Mouse (Mus musculus) megakaryocyte, embryonic 14.5 days (primary cell): ENCODE measurements around the gene Cxcl9. TPM values are rescaled to one million over a fixed set of nuclear protein-coding genes. Genes with fewer than 3 reads are reported as not detected.
A peak's percentile ranks its signal among the peaks of the same experiment; 100 is the strongest.

Source experiments
- H3K27me3 ChIP-seq: replicated peaks from 2 replicates; pipeline ENCODE3; 2012; ENCODE audit warnings: inconsistent platforms
- H3K36me3 ChIP-seq: replicated peaks from 2 replicates; pipeline ENCODE3; 2012; ENCODE audit warnings: low read length, inconsistent platforms, mixed read lengths
- H3K4me1 ChIP-seq: 2 replicates; pipeline ENCODE4 v1.6.1; 2012; ENCODE audit warnings: inconsistent platforms
- H3K4me3 ChIP-seq: replicated peaks from 2 replicates; pipeline ENCODE3; 2012; ENCODE audit warnings: moderate library complexity, mild to moderate bottlenecking, inconsistent platforms
- H3K9me3 ChIP-seq: 2 replicates; pipeline ENCODE4 v1.6.1; 2012; ENCODE audit warnings: inconsistent platforms
- FLI1 ChIP-seq: IDR thresholded peaks from 2 replicates; pipeline ENCODE4 v1.6.1; 2012; ENCODE audit warnings: low read length, inconsistent platforms, mixed read lengths
- GATA1 ChIP-seq: IDR thresholded peaks from 3 replicates; pipeline ENCODE4 v1.6.1; 2012; ENCODE audit warnings: mixed read lengths, low read length, inconsistent platforms, borderline replicate concordance
- polyA plus RNA-seq: library from polyadenylated mRNA; stranded (reverse); fragments of >175 nt; gene quantifications from 2 replicates; pipeline ENCODE4 v1.2.3, GENCODE M21; 2012; ENCODE audit warnings: low replicate concordance; ENCODE audit not compliant: insufficient read depth

Cxcl9 gene
- polyA plus RNA-seq, result not detected in 2 replicates

DNA sequence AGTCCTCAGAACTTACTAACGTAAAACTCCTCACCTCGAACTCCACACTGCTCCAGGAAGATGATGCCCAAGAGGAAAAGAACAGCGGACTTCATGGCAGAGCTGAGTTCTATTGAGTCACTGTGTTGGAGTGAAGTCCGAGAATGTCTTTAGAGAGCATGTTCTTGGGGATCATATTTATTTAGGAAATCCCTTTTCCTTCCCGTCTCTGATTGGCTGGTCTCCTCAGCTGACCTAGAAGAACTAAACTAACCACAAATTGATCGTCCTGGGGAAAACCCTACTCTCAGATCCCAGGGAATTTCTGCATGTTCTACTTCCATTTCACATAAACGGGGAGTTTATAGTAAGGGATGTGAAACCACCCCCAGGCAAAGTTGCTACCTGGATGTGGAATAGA lies at the start of gene Cxcl9:
TSS of gene Cxcl9 (minus strand) at position 151 of the 400 bp plus-strand sequence.
- Histone ChIP-seq H3K27me3 (peaks cover 40% of the 10 kb centered on the region), H3K4me3 (no peak within 1 kb of the TSS), H3K4me1 (peaks cover 11% of the 10 kb centered on the region), H3K9me3 (no peaks in the 10 kb centered on the region), H3K36me3 (no peaks in the 10 kb centered on the region)
- TF ChIP-seq GATA1, result no peak
- TF ChIP-seq FLI1, result no peak

DNA sequence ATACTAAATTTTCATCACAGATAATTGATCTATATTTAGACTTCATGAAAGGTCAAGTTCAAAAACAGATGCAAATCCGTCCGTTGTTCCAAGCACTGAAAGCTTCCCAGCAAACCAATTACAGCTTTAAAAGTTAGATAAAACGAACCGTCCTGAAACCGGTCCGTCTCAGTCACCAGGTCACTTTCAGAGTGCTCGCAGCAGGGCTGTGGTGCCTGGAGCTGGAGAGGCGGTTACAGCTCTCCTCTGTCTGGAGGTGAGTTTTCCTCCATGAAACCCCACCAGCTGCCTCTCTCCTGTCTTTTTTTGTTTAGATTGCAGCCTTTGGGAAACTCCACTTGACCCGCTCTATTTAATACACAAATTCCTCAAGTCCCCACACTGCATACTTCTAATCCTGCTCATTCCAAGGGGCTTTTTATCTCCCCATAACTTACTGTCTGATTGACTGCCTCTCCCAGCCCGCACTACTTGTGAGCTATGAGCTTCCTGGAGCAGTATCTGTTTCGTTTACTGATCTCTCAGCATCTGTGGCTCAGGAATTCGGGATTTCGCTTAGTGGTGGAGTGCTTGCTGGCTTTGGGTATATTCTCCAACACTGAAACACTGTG lies 49.0 kb upstream of the Cxcl9 start:
- Histone ChIP-seq H3K4me3 (no peak overlapping the region), H3K4me1 (peaks cover 51% of the 10 kb centered on the region)
- TF ChIP-seq GATA1, result no peak
- no peak for TF ChIP-seq FLI1

DNA sequence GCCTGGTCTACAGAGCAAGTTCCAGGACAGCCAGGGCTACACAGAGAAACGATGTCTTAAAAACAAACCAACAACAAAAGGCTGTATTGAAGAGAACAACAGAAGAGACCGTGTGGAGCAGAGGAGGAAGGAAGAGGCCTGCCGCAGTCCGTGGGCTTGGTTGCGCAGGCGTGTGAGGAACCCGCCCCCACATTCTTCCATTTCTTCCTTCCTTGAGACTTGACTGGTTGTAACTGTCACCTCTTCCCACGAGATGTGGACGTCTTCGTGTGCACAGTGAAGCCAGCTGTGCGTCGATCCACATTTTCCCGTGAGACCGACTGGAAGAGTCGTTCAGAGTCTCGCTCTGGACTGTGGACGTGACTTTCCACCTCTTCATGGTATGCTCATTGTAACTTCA lies 47.5 kb upstream of the Cxcl9 start:
- no peaks in the 10 kb centered on the region for H3K9me3 ChIP-seq
- TF ChIP-seq GATA1 (no peak), FLI1 (no peak)
- H3K4me3 ChIP-seq, result peak overlapping the region; percentile 86
- no peaks in the 10 kb centered on the region for H3K27me3 ChIP-seq
- H3K4me1 ChIP-seq, result peaks cover 54% of the 10 kb centered on the region
- H3K36me3 ChIP-seq, result no peaks in the 10 kb centered on the region

More for the DNA sequence above, 49.0 kb upstream of the Cxcl9 start:
- Histone ChIP-seq H3K36me3 (no peaks in the 10 kb centered on the region), H3K27me3 (no peaks in the 10 kb centered on the region), H3K9me3 (no peaks in the 10 kb centered on the region)

DNA sequence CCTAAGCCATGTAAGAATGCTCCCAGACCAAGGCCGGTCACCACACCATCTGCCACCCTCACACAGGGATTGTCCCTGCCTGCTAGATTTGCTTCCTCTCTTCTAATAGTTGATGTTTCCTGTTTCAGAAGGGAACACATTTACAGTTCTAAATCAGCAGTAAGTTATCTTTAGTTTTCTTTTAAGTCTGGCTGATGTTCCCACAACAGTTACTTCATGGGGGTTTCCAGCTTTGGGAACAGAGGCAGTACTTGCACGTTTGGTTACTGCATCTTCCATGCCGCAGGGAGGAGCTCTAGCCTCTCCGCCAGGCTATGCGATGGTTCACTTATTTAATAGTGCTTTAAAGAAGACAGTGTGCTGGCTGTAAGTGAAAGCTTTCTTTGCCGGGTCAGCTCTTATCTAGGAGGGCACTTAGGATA lies 46.9 kb upstream of the Cxcl9 start:
- TF ChIP-seq FLI1 (no peak), GATA1 (no peak)
- peaks cover 54% of the 10 kb centered on the region for H3K4me1 ChIP-seq
- no peaks in the 10 kb centered on the region for H3K9me3 ChIP-seq
- H3K27me3 ChIP-seq, result no peaks in the 10 kb centered on the region
- H3K36me3 ChIP-seq, result no peaks in the 10 kb centered on the region
- H3K4me3 ChIP-seq, result peak overlapping the region; percentile 86

- Histone ChIP-seq H3K9me3 (no peaks in the 10 kb centered on the region), H3K36me3 (no peaks in the 10 kb centered on the region), H3K4me1 (peaks cover 68% of the 10 kb centered on the region), H3K27me3 (peaks cover 2% of the 10 kb centered on the region), H3K4me3 (no peak overlapping the region)
- TF ChIP-seq GATA1 (no peak), FLI1 (no peak)
Measured at GRCm38 (mm10) chr5:92372605-92373004, 44.7 kb upstream of the Cxcl9 start.

DNA sequence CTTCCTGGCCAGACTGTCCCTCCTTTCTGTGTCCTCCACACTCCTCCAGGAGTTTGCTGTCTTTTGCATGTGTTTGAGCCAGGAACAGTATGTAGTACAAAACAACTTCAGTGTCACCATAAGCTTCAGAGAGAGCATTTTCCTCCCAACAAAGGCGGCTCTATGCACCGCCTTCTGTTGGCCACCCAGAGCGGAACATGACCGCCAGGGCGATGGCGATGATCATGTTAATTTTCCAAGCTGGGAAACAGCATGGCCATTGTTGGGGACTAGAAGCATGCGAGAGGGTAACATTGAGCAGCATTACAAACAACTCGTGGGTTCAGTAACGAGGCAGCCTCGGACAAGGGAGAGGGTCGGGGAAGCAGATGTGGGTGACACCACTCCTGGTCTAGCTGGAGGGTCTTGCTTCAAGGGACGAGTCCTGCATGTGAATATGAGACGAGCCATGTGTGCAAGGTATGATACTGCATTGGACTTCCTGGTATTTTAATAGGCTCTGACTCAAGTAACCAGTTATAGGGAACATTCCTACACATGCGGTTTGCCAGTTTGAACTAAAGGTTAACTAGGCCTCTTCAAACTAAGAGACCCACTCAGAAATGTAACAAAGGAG lies 43.6 kb upstream of the Cxcl9 start:
- Histone ChIP-seq H3K27me3 (peaks cover 2% of the 10 kb centered on the region), H3K36me3 (no peaks in the 10 kb centered on the region), H3K4me1 (peaks cover 65% of the 10 kb centered on the region), H3K9me3 (no peaks in the 10 kb centered on the region), H3K4me3 (peak overlapping the region; percentile 7)
- TF ChIP-seq FLI1, result no peak

GRCm38 (mm10) chr5:92370891-92371290 lies 43.0 kb upstream of the Cxcl9 start:
- H3K4me3 ChIP-seq, result no peak overlapping the region
- H3K4me1 ChIP-seq, result peaks cover 60% of the 10 kb centered on the region
- H3K36me3 ChIP-seq, result no peaks in the 10 kb centered on the region
- H3K9me3 ChIP-seq, result no peaks in the 10 kb centered on the region
- H3K27me3 ChIP-seq, result peaks cover 5% of the 10 kb centered on the region
- TF ChIP-seq FLI1 (no peak), GATA1 (no peak)

- H3K27me3 ChIP-seq, result peaks cover 5% of the 10 kb centered on the region
- no peak overlapping the region for H3K4me3 ChIP-seq
- H3K36me3 ChIP-seq, result no peaks in the 10 kb centered on the region
- peaks cover 55% of the 10 kb centered on the region for H3K4me1 ChIP-seq
- H3K9me3 ChIP-seq, result no peaks in the 10 kb centered on the region
- TF ChIP-seq GATA1, result no peak
- no peak for TF ChIP-seq FLI1
Measured at GRCm38 (mm10) chr5:92370392-92370791, 42.5 kb upstream of the Cxcl9 start.

- H3K4me3 ChIP-seq, result peak overlapping the region; percentile 1
- TF ChIP-seq FLI1 (no peak), GATA1 (no peak)
- H3K4me1 ChIP-seq, result peaks cover 45% of the 10 kb centered on the region
- H3K27me3 ChIP-seq, result peaks cover 14% of the 10 kb centered on the region
- H3K9me3 ChIP-seq, result no peaks in the 10 kb centered on the region
- H3K36me3 ChIP-seq, result no peaks in the 10 kb centered on the region
Measured at GRCm38 (mm10) chr5:92369151-92369994, 41.5 kb upstream of the Cxcl9 start.

DNA sequence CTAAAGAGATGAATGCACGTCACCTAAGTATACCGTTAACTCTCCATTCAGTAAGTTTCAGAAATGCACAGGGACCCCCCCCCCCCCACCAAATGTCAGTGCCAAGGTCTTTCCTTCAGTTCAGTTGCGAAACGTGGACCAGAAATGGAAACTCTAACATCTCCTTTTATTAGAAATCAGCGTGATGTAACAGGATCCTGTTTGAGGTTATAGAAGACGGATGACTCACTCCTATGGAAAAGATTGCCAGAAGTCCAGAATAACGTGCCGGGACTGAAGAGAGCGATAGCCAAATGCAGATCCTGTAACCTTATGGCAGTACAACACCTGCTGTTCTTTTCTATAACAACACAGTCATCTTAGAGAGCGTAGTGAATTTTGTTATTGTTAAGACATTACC lies 40.5 kb upstream of the Cxcl9 start:
- H3K4me1 ChIP-seq, result peaks cover 38% of the 10 kb centered on the region
- no peaks in the 10 kb centered on the region for H3K9me3 ChIP-seq
- no peak for TF ChIP-seq FLI1
- no peak for TF ChIP-seq GATA1
- no peaks in the 10 kb centered on the region for H3K36me3 ChIP-seq
- H3K4me3 ChIP-seq, result no peak overlapping the region
- H3K27me3 ChIP-seq, result peaks cover 16% of the 10 kb centered on the region
